Mouse (Mus musculus) layer of hippocampus, postnatal 25 days (tissue): ENCODE data around the gene Epop. TPM values are rescaled to one million over a fixed set of nuclear protein-coding genes. Genes with fewer than 3 reads are reported as not detected.

Experiments
- DNase-seq, 2 experiments: peaks; one replicate each; pipeline ENCODE4 v3.0.0; 2022; ENCODE audit warnings: mixed read lengths in 2 of 2, low spot score in 1 of 2; ENCODE audit errors: extremely low spot score in 1 of 2
- microRNA-seq, 2 experiments: library from miRNA; unstranded; fragments of <30 nt; microRNA quantifications; one replicate each; pipeline ENCODE4 v1.2.0; 2021
- total RNA-seq, 2 experiments: library from RNA; stranded (reverse); gene quantifications; 2 replicates each; pipeline ENCODE4 v1.2.3; 2021

Gene Epop
- total RNA-seq, 2 experiments from 2014 or later: 28.8 to 34.3 TPM

DNA sequence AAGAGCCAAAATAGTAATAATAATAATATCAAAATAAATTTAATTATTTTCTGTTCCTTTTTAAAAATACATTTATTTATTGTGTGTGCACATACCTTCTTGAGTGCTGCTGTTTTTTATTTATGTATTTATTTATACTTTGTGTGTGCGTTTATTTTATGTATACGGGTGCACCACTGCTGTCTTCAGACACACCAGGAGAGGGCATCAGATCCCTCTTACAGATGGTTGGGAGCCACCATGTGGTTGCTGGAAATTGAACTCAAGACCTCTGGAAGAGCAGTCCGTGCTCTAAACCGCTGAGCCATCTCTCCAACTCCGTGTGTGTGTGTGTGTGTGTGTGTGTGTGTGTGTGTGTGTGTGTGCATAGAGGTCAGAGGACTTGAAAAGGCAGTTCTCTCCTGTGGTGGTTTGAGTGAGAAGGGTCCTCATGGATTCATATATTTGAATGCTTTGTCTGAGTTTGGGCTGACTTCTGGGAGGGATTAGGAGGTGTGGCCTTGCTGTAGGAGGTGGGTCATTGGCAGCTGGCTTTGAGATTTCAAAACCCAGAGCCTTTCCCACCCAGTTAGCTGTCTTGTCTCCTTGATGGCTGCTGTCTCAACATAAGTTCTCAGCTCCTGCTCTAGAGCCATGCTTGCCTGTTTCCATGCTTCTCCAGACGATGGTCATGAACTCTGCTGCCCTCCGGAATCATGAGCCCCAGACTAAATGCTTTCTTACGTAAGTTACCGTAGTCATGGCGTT is 31.4 kb downstream of the Epop start:
- DNase-seq: no peak

DNA sequence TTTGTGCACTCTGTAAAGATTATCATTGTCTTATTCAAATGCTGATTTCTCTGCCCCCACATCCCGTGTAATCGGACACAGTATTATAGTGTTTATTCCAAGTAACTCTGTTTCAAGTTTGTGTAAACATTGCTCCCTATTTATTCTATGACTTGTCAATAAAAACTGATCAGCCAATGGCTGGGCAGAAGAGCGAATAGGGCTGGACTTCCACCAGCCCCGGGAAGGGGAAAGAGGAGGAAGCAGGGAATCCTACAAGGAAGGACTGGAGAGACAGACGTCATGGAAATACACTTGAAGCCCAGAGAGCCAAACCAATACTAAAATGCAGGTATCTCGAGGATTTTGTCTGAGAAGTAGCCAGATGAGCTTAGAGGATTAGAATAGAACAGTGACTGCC is 35.4 kb downstream of the Epop start:
- no peak for DNase-seq

DNA sequence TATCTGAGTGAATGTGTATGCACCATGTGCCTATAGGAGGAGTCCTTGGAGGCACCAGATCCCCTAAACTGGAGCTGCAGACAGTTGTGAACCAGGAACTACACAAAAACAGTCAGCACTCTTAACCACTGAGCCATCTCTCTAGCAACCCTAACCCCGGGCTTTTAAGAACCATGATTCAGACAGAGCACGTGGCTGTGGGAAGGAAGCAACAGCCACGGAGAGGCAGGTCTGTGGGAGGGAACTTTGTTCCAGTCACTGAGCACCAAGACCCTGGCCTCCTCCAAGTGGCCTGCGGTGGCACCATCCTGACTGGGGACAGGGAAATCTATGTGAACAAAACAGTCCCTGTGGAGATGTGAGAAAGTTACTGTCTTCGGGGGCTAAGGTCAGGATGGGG is 37.6 kb downstream of the Epop start:
- no peak for DNase-seq

DNA sequence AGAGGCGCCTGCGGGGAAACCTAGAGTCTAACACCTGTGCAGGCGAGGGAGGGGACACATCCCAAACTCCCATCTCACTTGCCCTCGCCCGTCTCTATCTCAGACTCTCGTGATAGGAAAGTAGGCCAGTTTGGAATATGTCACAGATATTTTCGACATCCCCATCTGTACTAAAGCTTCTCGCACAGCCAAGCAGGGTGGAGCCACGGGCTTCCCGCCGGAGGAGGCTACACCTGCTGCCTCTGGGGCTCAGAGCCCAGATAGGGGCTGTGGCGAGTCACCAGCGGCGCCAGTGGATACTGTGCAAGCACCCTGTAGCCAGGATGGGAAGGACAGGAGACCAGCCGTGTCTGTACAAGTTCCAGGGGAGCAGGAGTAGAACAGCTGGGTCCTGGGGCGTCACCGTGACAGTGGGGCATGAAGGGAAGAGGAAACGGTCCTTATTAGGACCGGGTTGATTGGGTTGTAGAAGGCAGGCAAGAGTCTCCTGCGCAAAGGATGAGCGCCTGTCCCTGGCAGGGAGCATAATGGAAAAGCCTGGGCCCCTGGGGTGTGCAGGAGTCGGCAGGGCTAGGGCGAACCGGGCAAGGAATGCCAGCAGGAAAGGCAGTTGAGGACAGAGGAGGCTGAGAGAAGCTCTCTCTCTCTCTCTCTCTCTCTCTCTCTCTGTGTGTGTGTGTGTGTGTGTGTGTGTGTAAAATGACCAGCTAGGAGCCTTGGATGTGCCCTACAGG is 39.1 kb downstream of the Epop start:
- DNase-seq: no peak

DNA sequence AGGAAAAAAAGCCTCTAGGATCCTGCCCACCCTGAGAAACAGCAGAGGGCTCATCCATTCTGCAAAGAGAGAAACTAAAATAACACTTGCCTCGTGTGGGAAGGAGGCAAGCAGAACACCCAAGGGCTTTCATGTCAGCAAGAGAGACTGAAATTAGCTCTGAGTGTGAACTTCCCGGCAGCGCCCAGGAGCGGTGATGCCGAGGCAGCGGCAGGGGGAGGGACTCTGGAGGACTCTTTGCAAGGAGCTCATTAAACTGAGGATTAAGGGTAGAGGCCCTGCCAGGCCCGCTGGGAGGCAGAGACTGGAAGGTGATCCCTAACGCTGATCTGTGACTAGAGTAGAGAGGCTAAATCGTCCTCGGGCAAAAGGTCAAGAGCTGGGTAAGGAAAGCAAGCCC is 40.3 kb downstream of the Epop start:
- no peak for DNase-seq

DNA sequence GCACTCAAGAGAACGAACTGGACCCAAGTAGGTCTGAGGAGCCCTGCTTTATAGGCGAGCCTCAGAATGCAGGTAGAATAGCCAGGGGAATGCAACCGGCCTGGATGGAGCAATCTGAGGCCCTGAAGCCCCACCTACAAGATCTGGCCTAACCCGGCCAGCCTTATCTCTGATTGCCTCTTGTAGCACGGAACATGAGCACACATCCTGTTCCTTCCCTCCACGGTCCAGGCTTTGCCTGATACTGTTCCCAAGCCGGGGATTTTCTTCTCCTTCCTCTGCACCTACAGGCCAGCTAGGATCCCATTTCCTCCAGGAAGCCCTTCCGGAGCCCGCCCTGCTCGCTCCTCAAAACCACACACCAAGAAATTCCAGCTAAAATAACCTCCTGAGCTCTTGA is 43.6 kb downstream of the Epop start:
- DNase-seq: no peak

DNA sequence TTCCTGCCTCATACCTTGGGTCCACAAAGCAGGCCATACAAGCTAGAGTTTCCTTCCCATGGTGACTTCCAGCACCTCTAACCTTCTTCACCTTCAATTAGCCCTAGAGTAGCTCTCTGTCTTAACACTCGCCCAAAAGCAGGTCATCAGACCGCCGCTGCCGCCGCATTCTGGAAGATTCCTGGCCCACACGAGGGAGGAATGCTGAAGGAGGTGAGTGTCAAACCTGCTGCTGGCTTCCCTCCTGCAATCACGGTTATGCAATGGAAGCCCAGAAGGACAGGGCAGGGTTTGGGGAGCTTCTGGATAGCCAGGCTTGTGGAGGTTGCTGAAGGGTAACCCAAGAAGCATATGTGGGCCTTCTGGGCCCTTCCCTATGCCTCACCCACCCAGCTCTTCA is 45.0 kb downstream of the Epop start:
- no peak for DNase-seq

DNA sequence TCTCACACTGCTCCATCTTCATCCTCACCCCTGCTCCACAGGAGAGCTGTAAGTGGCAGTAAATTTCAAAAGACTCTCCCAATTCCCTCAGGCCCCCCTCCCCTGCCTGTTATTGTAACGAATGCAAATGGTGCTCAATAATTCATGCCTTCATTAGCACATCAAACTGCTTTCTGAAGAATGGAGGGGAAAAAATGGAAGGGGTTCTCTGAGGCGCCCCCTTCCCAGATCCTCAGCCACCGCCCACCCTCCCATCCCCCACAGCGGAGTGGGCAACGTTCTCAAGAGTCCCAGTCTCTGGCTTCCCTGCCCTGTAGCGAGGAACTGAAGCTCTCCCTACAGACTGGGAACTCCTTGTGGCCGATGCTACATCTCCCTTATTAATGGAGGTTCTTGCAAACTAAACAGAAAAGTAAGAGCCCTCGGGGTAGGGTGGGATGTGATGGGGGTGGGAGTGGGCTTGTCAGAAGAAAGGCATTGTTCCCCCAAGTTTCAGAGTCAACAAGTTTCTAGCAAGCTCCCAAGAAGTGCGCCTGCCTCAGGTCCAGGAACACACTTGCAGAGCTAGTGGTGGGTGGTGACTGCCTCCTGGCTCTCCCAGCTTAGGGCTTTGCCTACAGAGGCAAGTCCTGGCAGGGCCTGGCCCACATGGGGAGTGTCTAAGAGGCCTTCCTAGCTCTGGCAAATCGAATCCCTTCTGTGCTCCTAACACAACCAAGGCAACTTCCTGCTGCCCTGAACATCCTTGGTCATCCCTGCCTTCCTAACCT is 50.2 kb downstream of the Epop start:
- DNase-seq: no peak

DNA sequence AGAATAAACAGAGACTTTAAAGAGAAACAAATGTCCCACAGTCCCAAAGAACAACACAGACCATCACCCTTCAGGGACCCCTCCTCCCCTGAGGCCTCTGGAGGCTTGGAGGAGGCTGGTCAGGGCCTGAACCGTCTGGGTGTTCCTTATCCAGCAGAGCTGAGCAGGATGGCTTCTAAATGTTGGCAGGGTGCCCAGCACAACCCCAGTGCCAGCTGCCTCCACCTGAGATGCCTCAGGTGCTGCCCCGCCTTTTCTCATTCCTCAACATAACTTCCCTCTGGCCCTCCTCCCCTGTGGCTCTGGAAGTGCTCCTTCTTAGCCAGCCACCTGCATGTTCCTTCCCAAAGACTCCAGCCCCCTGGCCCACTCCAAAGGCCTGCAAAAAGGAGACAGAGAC is 51.2 kb downstream of the Epop start:
- DNase-seq: no peak

Small RNAs within 50 kb of the gene (microRNA-seq; reads per million reads assigned to microRNA genes)
- gene Gm24158: 0.37 to 1.2 reads per million in 2 experiments
- 0 to 1.00 reads per million in 2 experiments for gene Mir6927

Other genes with a start within 250 kb of the Epop start
- 10 to 100 TPM; 71.4 to 73.5 TPM for gene Arhgap23, start 214.2 kb downstream of the Epop start, total RNA-seq
- under 1 TPM in 1 of 2 experiments, not detected in 1; 0.20 TPM for gene 4933428G20Rik, start 129.4 kb downstream of the Epop start, total RNA-seq
- 100 to 1,000 TPM; 260 to 270 TPM for gene Srcin1, start 53.5 kb downstream of the Epop start, total RNA-seq
- 100 to 1,000 TPM in 1 of 2 experiments, 10 to 100 TPM in 1; 88.5 to 105 TPM for gene Mllt6, start 33.7 kb upstream of the Epop start, total RNA-seq
- 10 to 100 TPM; 47.0 to 55.1 TPM for gene Cisd3, start 56.1 kb upstream of the Epop start, total RNA-seq
- 10 to 100 TPM; 19.7 to 27.9 TPM for gene Pcgf2, start 70.8 kb upstream of the Epop start, total RNA-seq
- 100 to 1,000 TPM; 125 to 144 TPM for gene Psmb3, start 73.7 kb upstream of the Epop start, total RNA-seq
- 100 to 1,000 TPM; 104 to 105 TPM for gene Pip4k2b, start 115.0 kb upstream of the Epop start, total RNA-seq
- 10 to 100 TPM; 19.2 to 20.6 TPM for gene Cwc25, start 136.9 kb upstream of the Epop start, total RNA-seq
- 1 to 10 TPM in 1 of 2 experiments, under 1 TPM in 1; 0.63 to 1.3 TPM for gene 1700001P01Rik, start 146.2 kb upstream of the Epop start, total RNA-seq
- 100 to 1,000 TPM; 327 to 397 TPM for gene Rpl23, start 152.7 kb upstream of the Epop start, total RNA-seq
- gene Lasp1, start 169.3 kb upstream of the Epop start, total RNA-seq: 100 to 1,000 TPM; 102 to 114 TPM
- gene B230217C12Rik, start 211.1 kb upstream of the Epop start, total RNA-seq: 10 to 100 TPM; 66.2 to 71.6 TPM